Mouse (Mus musculus) erythroblast, embryonic 14.5 days (primary cell): ENCODE measurements around the gene Ehd4.

Experiments used
- GATA1 ChIP-seq: IDR thresholded peaks from 2 replicates; pipeline ENCODE4 v1.6.1; 2012; ENCODE audit warnings: low read length, inconsistent platforms, mixed read lengths
- TAL1 ChIP-seq: IDR thresholded peaks from 3 replicates; pipeline ENCODE4 v1.6.1; 2012; ENCODE audit warnings: low read length, inconsistent platforms, mixed read lengths

GRCm38 (mm10) chr2:120153586-120154360 is 633 bp downstream of the Ehd4 start:
- no peak for TF ChIP-seq TAL1
- TF ChIP-seq GATA1, result no peak
